Mouse (Mus musculus) urinary bladder, postnatal 36 days (tissue): Measurements from ENCODE around the gene Gm5134.

Experiments
- DNase-seq, 2 experiments: peaks; one replicate each; pipeline ENCODE4 v3.0.0; 2022; ENCODE audit warnings: low spot score in 2 of 2, mixed read lengths in 1 of 2

Gm5134 gene

DNA sequence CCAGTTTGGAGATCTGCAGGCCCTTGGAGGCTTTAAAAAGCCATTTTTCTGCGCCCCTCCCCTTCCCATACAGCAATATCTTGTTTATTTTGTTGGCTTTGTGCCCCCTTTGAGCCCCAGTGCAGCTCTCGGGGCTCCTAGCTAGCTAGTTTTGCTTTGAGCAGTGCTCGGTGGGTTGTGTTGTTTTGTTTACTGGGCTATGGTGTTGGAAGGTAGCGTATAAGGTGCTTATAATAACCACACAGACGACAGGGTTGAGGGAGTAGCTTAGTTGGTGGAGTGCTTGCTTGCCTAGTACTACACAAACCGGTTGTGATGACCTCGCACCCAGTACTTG lies 78.8 kb downstream of the Gm5134 start:
- DNase-seq, result no peak

DNA sequence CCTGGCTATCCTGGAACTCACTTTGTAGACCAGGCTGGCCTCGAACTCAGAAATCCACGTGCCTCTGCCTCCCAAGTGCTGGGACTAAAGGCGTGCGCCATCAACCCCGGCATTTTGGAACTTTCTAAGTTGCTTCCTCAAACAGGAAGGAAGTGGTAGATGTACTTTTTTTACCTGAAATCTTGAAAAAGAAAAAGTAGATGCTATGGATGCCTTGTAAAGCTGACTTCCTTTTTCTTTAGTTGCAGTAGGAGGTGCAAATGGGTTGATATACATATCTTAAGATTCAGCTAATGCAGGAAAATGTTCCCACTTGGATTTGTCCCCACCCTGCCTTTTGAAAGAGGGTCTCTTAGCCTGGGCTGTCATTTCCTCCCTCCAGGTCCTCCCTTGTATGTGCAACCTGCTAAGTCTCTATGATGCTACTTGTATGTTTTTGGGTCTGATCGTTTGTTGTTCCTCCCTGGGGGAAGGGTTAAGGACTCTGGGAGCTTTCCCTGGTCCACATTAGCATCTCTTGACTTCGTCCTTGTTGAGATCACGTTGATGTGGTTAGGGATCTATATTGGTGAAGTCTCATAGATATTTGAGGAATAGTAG lies 79.8 kb downstream of the Gm5134 start:
- no peak for DNase-seq

DNA sequence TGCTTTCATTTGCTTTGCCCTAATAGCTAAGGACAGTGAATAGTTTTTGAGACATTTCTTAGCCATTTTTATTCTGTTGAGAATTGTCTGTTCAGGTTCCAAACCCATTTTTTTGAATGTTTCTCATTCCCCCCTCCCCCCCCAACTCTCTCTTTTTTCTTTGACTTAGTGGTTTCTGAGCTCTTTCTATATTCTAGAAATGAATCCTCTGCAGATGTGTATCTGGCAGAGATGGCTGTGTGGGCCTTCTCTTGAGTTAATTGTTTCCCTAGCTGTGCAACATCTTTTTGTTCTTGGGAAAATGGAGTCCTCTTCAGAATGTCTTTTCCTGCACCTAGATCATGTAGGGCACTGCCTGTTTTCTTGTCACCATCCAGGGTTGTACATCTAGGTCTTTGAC lies 81.0 kb downstream of the Gm5134 start:
- no peak for DNase-seq

DNA sequence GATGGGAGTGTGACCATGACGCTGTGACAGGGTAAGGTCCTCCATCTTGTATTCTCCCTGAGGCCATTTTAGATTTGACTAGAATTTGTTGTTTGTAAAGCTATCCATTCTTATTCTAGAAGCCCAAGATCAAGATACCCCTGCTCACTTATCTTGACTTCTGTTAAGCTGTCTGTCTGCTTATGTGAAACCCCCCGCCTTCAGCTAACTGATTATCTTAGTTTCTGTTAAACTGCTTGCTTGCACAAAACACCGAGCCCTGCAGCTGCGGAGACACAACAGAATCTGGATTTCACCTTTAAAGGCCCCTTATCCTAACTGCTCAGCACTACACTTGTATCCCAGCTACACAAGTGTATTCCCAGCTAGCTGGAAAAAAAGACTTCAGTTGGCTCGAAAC lies 82.6 kb downstream of the Gm5134 start:
- DNase-seq, result no peak

DNA sequence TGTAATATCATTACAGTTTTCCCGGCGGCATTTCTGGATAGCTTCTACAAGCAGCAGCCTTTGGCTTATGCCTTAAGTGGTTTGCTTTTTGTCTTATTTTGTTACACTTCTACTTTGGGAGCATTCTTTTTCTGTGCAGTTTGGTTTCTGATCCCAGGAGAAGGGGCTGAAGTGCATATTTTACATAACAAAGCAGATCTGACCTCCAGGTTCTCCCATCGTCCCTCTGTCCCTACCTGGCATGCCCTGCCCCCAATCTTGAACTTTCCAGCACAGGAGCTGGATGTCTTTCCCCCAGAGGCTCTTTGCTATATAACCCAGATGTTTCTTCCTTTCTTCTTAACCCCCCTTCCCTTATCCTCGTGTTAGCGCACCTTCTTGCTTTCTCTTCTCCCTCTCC lies 91.0 kb downstream of the Gm5134 start:
- no peak for DNase-seq

DNA sequence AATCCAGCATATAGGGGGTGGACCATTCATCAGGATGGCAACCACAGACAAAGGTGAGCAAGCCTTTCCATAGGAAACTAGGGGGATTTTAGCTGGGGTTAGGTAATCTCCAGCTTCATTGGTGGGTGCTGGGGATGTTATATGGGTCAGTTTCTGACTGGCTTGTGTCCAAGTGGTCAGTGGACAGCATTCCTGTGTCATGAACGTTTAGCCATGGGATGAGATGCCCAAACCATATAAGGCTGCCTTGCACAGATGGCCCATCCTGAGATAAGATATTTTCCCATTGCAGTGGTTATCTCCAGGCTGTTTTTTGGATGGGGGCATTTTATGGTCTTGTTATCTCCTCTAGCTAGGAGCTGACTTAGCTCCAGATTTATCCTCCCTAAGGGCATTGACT lies 92.4 kb downstream of the Gm5134 start:
- DNase-seq, result no peak

DNA sequence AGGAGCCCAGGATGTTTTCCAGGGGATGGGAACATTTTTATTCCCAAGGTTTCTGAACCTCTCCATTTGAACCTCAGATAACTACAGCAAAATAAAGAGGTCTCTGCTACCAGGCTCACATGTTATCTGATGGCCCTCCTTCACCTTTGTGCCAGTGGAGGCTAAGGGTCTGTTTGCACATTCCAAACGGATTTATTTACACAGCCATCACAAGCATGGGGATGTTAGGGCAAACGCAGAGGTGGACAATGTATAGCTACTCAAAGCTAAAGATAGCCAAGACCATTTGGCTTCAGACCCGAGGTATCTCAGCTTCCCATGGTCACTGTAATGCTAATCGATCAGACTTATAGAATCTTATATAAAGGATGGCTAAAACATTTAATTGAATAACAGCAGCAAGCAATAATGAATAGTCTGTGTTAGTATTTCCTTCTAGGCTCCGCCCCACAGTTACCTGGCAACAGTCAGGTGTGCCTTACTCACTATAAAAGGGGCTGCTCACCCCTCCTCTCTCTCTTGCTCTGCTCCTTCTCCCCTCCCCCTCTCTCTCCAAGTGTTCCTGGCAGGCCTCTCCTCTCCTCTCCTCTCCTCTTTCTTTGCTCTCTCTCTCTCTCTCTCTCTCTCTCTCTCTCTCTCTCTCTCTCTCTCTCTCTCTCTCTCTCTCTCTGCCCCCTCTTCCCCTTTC lies 93.0 kb downstream of the Gm5134 start:
- no peak for DNase-seq

DNA sequence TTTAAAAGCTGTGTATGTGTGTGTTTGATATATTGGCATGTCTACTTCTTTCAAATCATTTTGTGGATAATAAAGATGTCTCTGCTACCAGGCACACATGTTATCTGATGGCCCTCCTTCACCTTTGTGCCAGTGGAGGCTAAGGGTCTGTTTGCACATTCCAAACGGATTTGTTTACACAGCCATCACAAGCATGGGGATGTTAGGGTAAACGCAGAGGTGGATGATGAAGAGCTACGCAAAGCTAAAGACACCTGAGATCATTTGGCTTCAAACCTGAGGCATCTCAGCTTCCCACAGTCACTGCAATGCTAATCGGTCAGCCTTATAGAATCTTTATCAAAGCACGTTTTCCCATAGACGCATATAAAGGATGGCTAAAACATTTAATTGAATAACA lies 94.7 kb downstream of the Gm5134 start:
- no peak for DNase-seq

DNA sequence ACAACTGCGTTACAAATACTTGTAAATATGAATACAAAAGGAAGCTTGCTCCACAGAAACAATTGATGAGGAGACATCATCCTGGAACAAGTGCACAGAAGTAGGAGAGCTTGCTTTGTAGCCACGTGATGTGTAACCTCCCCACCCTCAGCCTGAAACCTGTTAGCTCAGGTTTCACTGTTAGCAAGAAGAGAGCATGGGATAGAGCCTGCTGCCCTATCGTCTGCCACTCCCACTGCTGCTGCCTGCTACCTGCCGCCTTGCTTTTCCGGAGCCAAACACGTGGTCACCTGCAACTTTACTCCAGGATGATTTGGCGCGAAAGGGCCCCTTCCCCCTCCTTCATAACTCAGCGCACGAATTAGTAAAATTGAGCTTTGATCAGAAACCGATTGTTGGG lies 97.5 kb downstream of the Gm5134 start:
- no peak for DNase-seq
